Mouse (Mus musculus) naive thymus-derived CD4-positive, alpha-beta T cell, adult 2 months (primary cell): Measurements from ENCODE around the gene Baiap2l1.

Experiments used
- DNase-seq: peaks from one replicate; pipeline ENCODE4 v3.0.0-alpha.2; 2011; ENCODE audit warnings: low read depth

The Baiap2l1 gene

GRCm38 (mm10) chr5:144284599-144284998 lies 73.3 kb downstream of the Baiap2l1 start:
- DNase-seq, result no peak

DNA sequence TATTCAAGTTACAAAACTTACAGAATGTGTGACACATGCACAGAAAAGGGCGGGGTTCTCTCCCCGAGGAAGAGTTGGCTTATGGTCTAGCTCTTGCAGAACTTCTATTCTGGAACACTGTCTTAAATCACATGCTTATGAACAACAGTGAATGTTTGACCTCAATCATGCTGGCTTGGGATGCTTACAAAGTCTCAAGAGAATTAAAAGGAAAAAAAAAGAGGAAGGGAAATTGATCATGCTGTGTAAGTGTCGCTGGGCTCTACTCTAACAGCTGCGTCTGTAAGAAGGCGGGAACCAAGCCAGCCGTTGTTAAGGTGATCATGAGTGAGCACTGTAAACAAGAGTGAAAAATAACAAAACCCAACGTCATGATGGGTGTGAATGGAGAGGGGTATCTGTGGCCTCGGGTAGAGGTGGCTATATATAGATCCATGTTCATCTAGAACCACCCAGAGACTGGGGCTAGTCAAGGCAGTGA lies 74.3 kb downstream of the Baiap2l1 start:
- peak; percentile 50 for DNase-seq

DNA sequence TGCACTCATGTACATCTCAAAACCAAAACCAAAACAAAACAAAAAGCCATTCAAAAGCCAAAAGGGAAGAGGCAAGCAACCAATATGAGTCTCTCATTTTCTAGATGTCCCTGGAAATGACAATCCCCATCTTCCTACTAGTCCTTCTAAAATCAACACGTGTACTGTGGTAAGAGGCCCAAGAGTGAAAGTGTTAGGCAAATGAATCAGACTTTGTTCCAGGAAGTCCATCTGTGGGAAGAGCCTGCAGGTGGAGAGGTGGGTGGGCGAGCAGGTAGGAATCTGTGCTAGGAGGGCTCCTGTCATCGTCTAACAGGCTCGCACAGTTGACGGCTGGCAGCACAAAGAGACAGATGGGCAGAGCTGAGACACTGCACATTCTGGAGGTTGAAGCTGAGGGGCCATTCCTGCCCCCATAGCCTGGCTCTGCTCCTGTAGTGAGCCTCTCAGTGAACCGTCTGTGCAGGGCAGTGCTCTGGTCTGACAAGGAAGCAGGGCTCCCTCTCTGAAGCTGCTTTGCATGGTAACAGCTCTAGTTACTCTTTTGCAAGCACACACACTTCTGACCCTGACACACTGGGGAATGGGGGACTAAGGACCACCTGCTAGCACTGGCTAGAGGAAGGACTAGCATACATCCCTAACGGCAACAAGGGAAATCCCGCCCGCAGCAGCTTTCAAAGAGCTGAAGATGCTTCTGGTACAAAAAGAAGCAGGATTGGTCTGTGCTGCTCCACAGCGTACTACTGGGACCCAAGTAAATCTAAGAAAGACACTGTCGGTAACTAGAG lies 75.2 kb downstream of the Baiap2l1 start:
- DNase-seq, result no peak

DNA sequence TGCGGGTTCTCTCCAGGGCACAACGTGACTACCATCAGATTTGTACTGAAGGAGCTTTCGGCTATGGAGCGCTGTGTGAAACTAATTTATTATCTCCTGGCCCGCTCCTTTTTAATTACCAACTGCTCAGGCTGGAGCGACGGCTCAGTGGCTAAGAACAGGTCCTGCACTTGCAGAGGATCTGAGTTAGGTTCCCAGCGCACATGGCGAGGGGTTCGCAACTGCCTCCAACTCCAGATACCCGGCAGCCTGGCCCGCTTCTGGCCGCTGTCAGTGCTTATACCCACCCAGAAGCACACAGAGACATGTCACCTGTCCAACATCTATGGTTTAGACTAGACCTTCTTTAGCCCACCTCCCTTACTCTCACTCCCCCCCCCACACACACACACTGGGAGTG lies 78.0 kb downstream of the Baiap2l1 start:
- DNase-seq, result no peak

DNA sequence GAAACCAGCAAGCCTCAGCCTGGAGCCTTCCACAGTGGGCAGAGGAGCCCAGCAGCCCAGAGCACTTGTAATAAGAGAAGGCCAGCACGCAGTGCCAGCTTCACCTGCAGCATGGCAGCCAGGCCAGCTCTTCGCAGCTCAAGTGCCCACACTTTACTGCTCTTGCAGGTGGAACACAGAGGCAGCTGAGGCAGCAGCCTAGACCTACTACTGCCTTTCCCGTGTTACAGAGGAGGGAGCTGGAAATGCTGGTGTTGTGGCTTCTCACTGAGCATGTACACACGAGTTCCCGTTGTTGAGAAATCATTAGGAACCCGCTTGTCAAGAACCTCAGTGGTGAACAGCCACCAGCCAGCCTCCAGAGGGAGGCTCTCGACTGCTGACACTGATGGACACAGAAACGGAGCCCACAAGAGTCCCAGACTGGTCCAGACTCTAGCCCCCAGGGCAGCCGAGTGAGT lies 78.8 kb downstream of the Baiap2l1 start:
- no peak for DNase-seq

GRCm38 (mm10) chr5:144278374-144278960 lies 79.4 kb downstream of the Baiap2l1 start:
- peak; percentile 60 for DNase-seq

- DNase-seq, result peak; percentile 62
Measured at GRCm38 (mm10) chr5:144276898-144277630, 80.8 kb downstream of the Baiap2l1 start.

DNA sequence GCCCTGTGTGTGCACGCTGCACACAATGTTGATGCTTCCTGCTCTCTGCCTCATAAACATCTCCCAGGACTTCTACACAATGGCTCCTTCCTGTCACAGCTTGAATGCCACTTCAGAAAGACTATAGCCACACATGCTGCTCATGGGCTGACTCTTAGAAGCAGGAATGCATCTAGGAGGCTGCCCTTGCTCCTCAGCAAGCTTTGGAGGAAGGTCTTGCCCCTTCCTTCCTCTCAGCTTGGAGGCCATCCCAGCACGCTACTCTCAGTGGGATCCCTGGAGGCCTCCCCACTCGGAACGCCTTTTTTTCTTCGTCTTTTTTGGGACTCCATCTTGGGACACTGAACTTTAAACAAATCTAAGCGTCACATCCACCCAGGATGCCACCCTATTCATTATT lies 83.0 kb downstream of the Baiap2l1 start:
- DNase-seq, result no peak

DNA sequence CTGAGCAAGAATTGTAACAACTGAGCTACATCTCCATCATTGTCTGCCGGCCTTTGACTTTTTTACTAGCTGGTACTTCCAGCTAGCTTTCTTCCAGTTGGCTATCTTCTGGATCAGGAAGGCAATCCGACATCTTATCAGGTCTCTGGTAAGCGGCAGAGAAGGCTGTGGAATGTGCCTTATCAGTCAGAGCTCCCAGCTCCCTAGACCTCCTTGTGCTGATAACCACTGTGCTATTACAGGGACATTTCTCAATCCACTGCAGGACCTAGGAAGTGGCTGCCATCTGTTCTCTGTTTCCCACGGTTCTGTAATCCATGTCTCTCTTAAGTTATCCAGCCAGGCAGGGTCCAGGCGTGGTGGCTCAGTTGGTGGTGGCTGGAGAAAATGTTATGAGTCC lies 86.1 kb downstream of the Baiap2l1 start:
- no peak for DNase-seq

DNA sequence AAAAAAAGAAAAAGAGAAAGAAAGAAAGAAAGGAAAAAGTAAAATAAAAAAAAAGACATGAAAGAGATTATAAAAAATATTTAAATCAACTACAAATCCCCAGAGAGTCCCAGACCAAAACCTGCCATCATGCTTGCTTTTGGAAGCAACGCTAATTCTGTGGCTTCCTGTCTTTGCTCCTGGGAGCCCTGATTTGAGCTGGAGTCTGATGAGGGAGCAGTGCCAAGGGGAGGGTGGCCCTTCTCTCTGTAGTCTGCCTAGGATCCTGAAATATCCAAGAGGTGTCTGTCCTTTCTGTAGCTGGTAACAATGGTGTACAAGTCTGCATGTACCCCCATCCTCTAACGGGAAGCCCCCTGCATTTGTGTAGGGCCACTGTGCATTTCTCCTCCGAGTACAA lies 86.8 kb downstream of the Baiap2l1 start:
- DNase-seq, result no peak

- no peak for DNase-seq
Measured at GRCm38 (mm10) chr5:144270420-144270819, 87.5 kb downstream of the Baiap2l1 start.

DNA sequence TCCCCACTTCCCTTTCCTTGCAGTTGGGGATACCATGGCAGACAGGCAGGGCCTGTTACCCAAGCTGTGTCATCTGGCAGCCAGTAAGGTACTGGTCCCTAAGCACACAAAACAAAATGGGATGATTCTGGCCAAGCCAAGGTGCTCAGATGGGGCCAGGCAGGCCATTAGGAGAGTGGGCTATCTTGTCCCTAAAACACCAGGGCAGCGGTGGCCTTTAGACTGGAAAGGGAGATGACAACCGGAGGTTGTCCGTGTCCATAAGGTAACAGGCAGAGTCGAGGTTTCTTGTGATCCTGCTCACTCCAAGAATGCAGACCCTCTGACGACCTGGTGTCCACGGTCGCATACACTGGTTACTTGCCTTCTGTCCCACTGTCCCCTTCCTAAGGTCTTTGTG lies 88.0 kb downstream of the Baiap2l1 start:
- no peak for DNase-seq

GRCm38 (mm10) chr5:144267535-144268241 lies 90.2 kb downstream of the Baiap2l1 start:
- no peak for DNase-seq

DNA sequence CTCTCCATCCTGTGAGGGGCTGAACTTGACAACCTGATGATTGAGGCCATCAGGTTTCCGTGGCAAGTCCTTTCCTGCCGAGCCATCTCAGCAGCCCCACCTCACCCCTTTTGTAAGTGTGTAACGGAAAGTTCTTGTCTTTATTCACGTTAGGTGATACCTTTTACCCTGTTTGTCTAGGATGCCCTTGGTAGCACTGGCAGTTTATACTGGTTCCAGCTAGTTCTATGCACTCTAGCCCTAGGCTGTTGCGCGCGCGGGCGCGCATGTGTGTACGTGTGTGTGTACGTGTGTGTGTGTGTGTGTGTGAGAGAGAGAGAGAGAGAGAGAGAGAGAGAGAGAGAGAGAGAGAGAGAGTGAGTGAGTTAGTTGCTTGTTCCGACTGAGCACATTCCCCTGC lies 94.4 kb downstream of the Baiap2l1 start:
- DNase-seq, result no peak

- DNase-seq, result no peak
Measured at GRCm38 (mm10) chr5:144263082-144263481, 94.8 kb downstream of the Baiap2l1 start.

DNA sequence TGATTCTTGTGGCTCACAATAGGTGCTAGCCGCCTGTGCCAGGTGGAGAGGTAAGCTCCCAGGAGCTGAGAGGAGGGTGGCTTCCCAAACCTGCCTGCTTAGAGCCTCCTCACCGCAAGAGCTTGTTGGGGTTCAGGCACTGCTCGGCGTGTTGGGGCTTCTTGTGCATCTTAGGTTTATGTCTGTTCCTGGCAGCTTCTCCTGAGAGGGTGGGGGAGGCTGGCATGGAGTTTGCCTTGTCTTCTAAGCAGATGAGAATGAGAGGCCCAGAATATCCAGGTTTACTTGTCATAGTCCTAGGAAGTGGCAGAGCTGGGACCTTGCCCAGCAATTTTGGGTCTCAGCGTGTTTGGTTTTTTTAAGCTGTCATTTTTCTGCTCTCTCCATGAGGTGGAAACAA lies 96.1 kb downstream of the Baiap2l1 start:
- no peak for DNase-seq

GRCm38 (mm10) chr5:144261309-144261708 lies 96.6 kb downstream of the Baiap2l1 start:
- DNase-seq, result no peak

GRCm38 (mm10) chr5:144260464-144260863 lies 97.4 kb downstream of the Baiap2l1 start:
- DNase-seq, result no peak

DNA sequence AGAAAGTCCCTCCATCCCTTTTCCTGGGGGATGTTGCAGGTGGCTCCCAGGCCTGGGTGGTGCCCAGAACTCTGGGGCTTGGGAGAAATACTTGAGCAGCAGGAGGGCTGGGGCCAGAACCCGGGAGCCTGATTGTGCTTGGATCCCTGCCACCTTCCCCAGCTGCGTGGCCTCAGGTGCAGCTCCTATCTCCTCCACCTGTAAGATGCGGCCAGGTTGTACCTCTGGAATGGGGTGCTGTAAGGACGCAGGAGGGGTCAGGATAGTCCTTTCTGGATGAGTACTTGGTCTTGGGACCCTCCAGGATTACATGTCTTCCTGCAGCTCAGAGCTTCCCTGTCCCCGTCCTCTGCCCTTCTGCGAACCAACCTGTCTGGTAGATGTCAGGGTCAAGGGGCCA lies 98.7 kb downstream of the Baiap2l1 start:
- no peak for DNase-seq

GRCm38 (mm10) chr5:144258687-144259086 lies 99.2 kb downstream of the Baiap2l1 start:
- no peak for DNase-seq

- no peak for DNase-seq
Measured at GRCm38 (mm10) chr5:144258131-144258611, 99.7 kb downstream of the Baiap2l1 start.
